Mouse (Mus musculus): ENCODE measurements at regions not wholly inside any gene's neighbourhood (a gene's known extent, or its start where the extent isn't known, plus 50 kb on each side); places are given as distances from the start of the nearest gene placed in this dataset.

GRCm38 (mm10) chr5:58740759-58741158, 1023.0 kb downstream of the Pcdh7 start:
- DNase-seq (ENCODE audit: low spot score) (peak; percentile 39), ATAC-seq (no peak)
- TF ChIP-seq CTCF (IDR thresholded peaks at IDR 0.05; ENCODE audit: low read depth) = no peak
- Histone ChIP-seq H3K4me1 (ENCODE audit: insufficient read depth, low read length) (no peaks in the 10 kb centered on the region), H3K27ac (no peak overlapping the region), H3K4me2 (ENCODE audit: low read depth, low read length) (no peak overlapping the region), H3K27me3 (ENCODE audit: insufficient read depth, low read length) (no peaks in the 10 kb centered on the region), H3K36me3 (ENCODE audit: insufficient read depth, low read length) (no peaks in the 10 kb centered on the region), H3K4me3 (ENCODE audit: low read length) (no peak overlapping the region), H3K9ac (replicated peaks; ENCODE audit: low read length) (no peak overlapping the region), H3K9me3 (ENCODE audit: low read length) (no peaks in the 10 kb centered on the region)
- 56% methylated on average over 1 of the region's 1 CpGs for WGBS

- Histone ChIP-seq H3K4me3 (ENCODE audit: low read length) (no peak overlapping the region), H3K4me2 (ENCODE audit: low read depth, low read length) (peak overlapping the region; percentile 26; the same call in 1 of the 2 replicates), H3K9ac (replicated peaks; ENCODE audit: low read length) (no peak overlapping the region), H3K27me3 (ENCODE audit: insufficient read depth, low read length) (no peaks in the 10 kb centered on the region), H3K4me1 (ENCODE audit: insufficient read depth, low read length) (no peaks in the 10 kb centered on the region), H3K36me3 (ENCODE audit: insufficient read depth, low read length) (no peaks in the 10 kb centered on the region), H3K27ac (no peak overlapping the region), H3K9me3 (ENCODE audit: low read length) (no peaks in the 10 kb centered on the region)
- DNase-seq (ENCODE audit: low spot score) (no peak), ATAC-seq (no peak)
- no peak for TF ChIP-seq CTCF (IDR thresholded peaks at IDR 0.05; ENCODE audit: low read depth)
- 13% methylated on average over 6 of the region's 6 CpGs for WGBS
These were observed 1029.9 kb downstream of the Pcdh7 start for GRCm38 (mm10) chr5:58747684-58748083.

- H3K27ac ChIP-seq = no peak overlapping the region
- H3K9me3 ChIP-seq (ENCODE audit: low read length) = no peaks in the 10 kb centered on the region
- no peak overlapping the region for H3K4me2 ChIP-seq (ENCODE audit: low read depth, low read length)
- H3K4me1 ChIP-seq (ENCODE audit: insufficient read depth, low read length) = no peaks in the 10 kb centered on the region
- no peaks in the 10 kb centered on the region for H3K36me3 ChIP-seq (ENCODE audit: insufficient read depth, low read length)
- H3K27me3 ChIP-seq (ENCODE audit: insufficient read depth, low read length) = no peaks in the 10 kb centered on the region
- WGBS = 65% methylated on average over 6 of the region's 6 CpGs
- TF ChIP-seq CTCF (IDR thresholded peaks at IDR 0.05; ENCODE audit: low read depth) = no peak
- peak; percentile 31 for DNase-seq (ENCODE audit: low spot score)
- ATAC-seq = no peak; the same call in 1 of the 2 replicates
- H3K9ac ChIP-seq (replicated peaks; ENCODE audit: low read length) = no peak overlapping the region
- H3K4me3 ChIP-seq (ENCODE audit: low read length) = no peak overlapping the region
These were observed 1034.0 kb downstream of the Pcdh7 start for GRCm38 (mm10) chr5:58751777-58752176.
